Mouse (Mus musculus): Measurements from ENCODE around the gene Syngr1. TPM values are rescaled to one million over a fixed set of nuclear protein-coding genes. Genes with fewer than 3 reads are reported as not detected.

Syngr1 gene
- polyA plus RNA-seq (2012; rRNA removed), result 105 TPM in 2 replicates

DNA sequence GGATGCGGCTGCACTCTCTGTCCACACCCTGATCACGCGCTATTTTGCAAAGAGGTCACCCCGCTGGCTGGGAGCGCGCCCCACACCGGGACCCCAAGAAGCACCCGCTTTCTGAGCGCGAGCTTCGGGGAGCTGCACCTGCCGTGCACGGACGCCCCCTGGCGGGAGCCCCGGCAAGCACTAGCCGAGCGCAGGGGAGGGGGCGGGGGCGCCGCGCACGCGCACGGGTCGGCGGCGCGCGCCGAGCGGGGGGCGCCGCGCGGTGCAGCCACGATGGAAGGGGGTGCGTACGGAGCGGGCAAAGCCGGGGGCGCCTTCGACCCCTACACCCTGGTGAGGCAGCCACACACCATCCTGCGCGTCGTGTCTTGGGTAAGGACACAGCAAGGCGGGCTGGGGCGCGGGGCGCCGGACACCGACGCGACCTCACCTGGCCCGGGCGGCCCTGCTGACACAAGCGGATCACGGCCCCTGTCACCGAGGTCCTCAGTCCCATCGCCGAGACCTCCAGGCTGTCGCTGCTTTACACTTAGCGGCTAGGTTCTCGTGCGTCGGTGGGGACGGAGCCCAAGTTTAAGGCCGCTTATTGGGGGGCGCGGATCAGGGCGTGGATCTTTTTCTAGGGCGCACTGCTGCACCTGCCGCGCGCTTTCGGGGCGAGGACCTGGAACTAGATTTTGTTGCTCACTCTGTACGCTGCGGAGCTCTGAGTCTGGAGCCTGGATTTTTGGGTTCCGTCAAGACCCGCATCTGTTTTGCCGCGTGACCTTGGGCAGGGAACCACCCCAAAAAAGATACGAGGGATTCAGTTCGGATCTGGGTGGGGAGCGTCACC lies at the start of gene Syngr1, which contains the start of gene Rpl3:
Syngr1 (plus strand) TSS at position 214 of the 835 bp plus-strand sequence.
Rpl3 (minus strand) TSS at position 748 of the 835 bp plus-strand sequence.

DNA sequence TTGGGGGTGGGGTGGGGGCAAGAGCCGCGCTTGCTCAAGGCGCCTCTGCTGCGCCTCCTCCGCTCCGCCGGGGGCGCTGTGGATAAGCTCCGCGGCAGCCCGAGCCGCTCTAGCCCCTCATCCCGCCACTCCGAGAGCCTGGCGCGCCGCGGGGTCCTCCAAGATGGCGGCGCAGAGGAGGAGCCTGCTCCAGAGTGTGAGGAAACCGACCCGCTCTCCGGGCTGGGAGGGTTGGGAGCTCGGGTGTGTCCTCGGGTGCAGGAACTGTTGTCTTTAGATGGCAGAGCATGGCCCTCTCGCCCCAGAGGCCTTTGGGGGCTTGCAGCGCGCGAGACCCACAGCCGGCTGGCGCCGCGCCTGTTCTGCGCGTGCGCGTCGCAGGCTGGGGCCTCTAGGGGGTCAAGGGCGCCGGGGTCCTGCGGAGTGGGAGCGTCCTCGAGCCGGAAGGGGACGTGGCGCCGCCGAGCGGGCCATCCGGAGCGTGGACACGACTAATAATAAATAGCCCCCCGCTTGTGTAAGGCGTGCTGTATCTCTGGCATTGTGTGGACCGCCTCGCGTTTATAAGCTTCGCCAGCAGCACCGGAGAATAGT lies 42.0 kb downstream of the Syngr1 start, which contains the start of gene Tab1:
Tab1 (plus strand) TSS at position 135 of the 594 bp plus-strand sequence.

Other genes starting within 250 kb of the Syngr1 start
- gene Apobec3, start 199.7 kb upstream of the Syngr1 start, polyA plus RNA-seq (2012; rRNA removed), result 5.1 and 5.2 TPM in 2 replicates
- gene Cbx7, start 120.2 kb upstream of the Syngr1 start, polyA plus RNA-seq (2012; rRNA removed), result 11.8 and 12.2 TPM in 2 replicates
- gene Pdgfb, start 76.4 kb upstream of the Syngr1 start, polyA plus RNA-seq (2012; rRNA removed), result 15.5 and 16.1 TPM in 2 replicates
- gene Rpl3, start 534 bp downstream of the Syngr1 start, polyA plus RNA-seq (2012; rRNA removed), result 1,019 and 1,030 TPM in 2 replicates
- gene Tab1, start 41.8 kb downstream of the Syngr1 start, polyA plus RNA-seq (2012; rRNA removed), result 38.0 and 41.0 TPM in 2 replicates
- gene Mgat3, start 82.4 kb downstream of the Syngr1 start, polyA plus RNA-seq (2012; rRNA removed), result 58.1 and 59.4 TPM in 2 replicates
- 12.3 and 13.4 TPM in 2 replicates for gene Mief1, start 142.7 kb downstream of the Syngr1 start, polyA plus RNA-seq (2012; rRNA removed)
- gene AC140267.1, start 144.5 kb downstream of the Syngr1 start, polyA plus RNA-seq (2012; rRNA removed), result not detected in 2 replicates
- 247 and 262 TPM in 2 replicates for gene Atf4, start 163.8 kb downstream of the Syngr1 start, polyA plus RNA-seq (2012; rRNA removed)
- 64.5 and 65.5 TPM in 2 replicates for gene Rps19bp1, start 173.0 kb downstream of the Syngr1 start, polyA plus RNA-seq (2012; rRNA removed)
- gene Cacna1i, start 195.9 kb downstream of the Syngr1 start, polyA plus RNA-seq (2012; rRNA removed), result 6.5 and 8.1 TPM in 2 replicates

Data from central nervous system, embryonic 18 days (tissue).